Mouse (Mus musculus): Measurements from ENCODE around the gene 1190007I07Rik.

- no peak for TF ChIP-seq CHD2 (IDR thresholded peaks at IDR 0.05; ENCODE audit: low read depth, low read length)
- TF ChIP-seq ZC3H11A (IDR thresholded peaks at IDR 0.05; ENCODE audit: borderline replicate concordance, low read depth, low read length), result no peak
These were observed 47.2 kb upstream of the 1190007I07Rik start for GRCm38 (mm10) chr10:82670205-82670604.

Measured in ES-E14 (cell line).